Mouse (Mus musculus) lung, adult 2 months (tissue): ENCODE data around the gene Cmtm3.

ENCODE experiments used
- CTCF ChIP-seq: fragments of 200-500 bp; IDR thresholded peaks from 2 replicates; pipeline ENCODE4 v1.5.1; 2011; ENCODE audit warnings: mild to moderate bottlenecking, low read length, control low read depth; ENCODE audit not compliant: insufficient read depth
- POLR2A ChIP-seq: fragments of 200-500 bp; IDR thresholded peaks from 2 replicates; pipeline ENCODE4 v1.6.1; 2011; ENCODE audit warnings: low read depth, mild to moderate bottlenecking, control low read depth, low read length, borderline replicate concordance; ENCODE audit errors: extremely low read depth

GRCm38 (mm10) chr8:104365695-104366094 is 26.5 kb downstream of the Cmtm3 start:
- TF ChIP-seq CTCF: no peak
- no peak for TF ChIP-seq POLR2A
